Mouse (Mus musculus) ES-Bruce4 (cell line): ENCODE data around the gene Sox6. TPM values are rescaled to one million over a fixed set of nuclear protein-coding genes. Genes with fewer than 3 reads are reported as not detected.

Experiments used
- H3K27ac ChIP-seq: 2 replicates; pipeline ENCODE4 v1.5.1; 2012; ENCODE audit warnings: low read length, inconsistent platforms; ENCODE audit not compliant: insufficient read depth
- H3K27me3 ChIP-seq: 2 replicates; pipeline ENCODE4 v1.6.1; 2012; ENCODE audit warnings: mild to moderate bottlenecking, low read length, inconsistent platforms; ENCODE audit not compliant: control insufficient read depth, poor library complexity, insufficient read depth, severe bottlenecking
- H3K36me3 ChIP-seq: 2 replicates; pipeline ENCODE4 v1.6.1; 2012; ENCODE audit warnings: inconsistent platforms, mild to moderate bottlenecking, low read length, moderate library complexity; ENCODE audit not compliant: control insufficient read depth, poor library complexity, insufficient read depth, severe bottlenecking
- H3K4me1 ChIP-seq: one replicate; pipeline ENCODE4 v1.8.1; 2011; ENCODE audit warnings: low read length; ENCODE audit not compliant: control insufficient read depth, insufficient read depth
- H3K4me3 ChIP-seq: 2 replicates; pipeline ENCODE4 v1.5.1; 2011; ENCODE audit warnings: low read depth, mild to moderate bottlenecking, low read length
- H3K9ac ChIP-seq: 2 replicates; pipeline ENCODE4 v1.6.1; 2012; ENCODE audit warnings: low read depth, mild to moderate bottlenecking, inconsistent platforms; ENCODE audit not compliant: poor library complexity, severe bottlenecking
- H3K9me3 ChIP-seq: replicated peaks from 2 replicates; pipeline ENCODE4 v1.6.1; 2012; ENCODE audit warnings: mild to moderate bottlenecking, low read length, inconsistent platforms; ENCODE audit not compliant: control insufficient read depth, poor library complexity, insufficient read depth, severe bottlenecking
- CTCF ChIP-seq: IDR thresholded peaks from one replicate; pipeline ENCODE4 v1.8.1; 2011; ENCODE audit warnings: low read depth, low read length
- EP300 ChIP-seq: IDR thresholded peaks from 2 replicates; pipeline ENCODE4 v1.6.1; 2011; ENCODE audit warnings: low read depth, low read length; ENCODE audit not compliant: insufficient read depth
- POLR2A ChIP-seq: IDR thresholded peaks from one replicate; pipeline ENCODE4 v1.8.1; 2011; ENCODE audit warnings: low read length; ENCODE audit not compliant: insufficient read depth
- polyA plus RNA-seq: library from polyadenylated mRNA; stranded (reverse); fragments of >200 nt; gene quantifications from 2 replicates; pipeline ENCODE4 v1.2.4, GENCODE M21; 2011; ENCODE audit warnings: low read depth; ENCODE audit not compliant: missing spikeins, insufficient read depth, insufficient read length

The Sox6 gene
- polyA plus RNA-seq, 1 experiment = 0.88 TPM

DNA sequence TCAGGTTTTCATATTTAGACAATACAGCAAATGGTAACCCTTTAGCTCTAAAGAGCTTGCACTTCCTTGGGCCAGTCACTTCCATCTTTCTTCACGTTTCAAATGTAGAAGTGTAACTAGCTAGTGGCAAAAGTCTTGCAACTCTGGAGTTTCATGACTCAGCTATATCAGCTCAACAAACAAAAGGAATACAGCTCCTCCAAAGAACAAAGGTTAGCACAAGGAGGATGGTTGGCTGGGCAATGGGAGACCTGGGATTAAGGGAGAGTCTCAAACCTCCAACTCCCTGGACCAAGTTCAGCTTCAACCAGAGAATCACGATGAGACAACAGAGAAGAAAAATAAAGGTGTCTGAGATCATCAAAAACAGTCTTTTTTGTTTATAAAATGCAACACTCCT, 174.2 kb downstream of the Sox6 start:
- TF ChIP-seq POLR2A (no peak), EP300 (no peak), CTCF (no peak)

DNA sequence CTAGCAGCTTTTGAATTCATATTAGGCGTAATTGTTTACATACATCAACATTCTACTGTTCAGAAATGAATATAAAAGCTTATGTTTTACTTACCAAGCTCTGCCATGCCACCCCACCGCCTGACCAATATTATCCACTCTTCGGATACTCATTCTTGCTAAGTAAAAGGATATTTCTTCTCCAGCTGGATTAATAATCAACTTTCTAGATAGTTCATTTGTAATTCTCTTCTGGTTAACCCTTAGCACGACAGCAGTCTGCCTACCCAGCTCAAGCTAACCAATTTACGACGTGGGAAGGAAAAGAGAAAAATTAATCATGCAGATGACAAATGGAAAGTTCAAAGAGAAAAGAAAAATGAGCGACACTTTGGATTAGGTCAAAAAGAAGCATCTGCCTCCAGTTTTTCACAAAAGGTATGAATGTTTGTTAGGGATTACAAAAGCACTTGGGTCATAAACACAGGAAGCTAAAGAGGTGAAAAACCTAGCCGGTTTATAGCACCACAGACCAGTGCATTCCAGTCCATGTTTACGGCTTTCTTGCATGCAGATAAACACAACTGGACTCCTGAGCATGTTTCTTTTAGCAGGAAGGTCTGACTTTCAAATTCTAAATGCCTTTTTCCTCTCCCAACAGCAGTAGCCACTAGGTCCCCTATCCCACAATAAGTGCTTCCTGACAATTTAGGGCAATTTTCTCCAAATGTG, 178.8 kb downstream of the Sox6 start:
- TF ChIP-seq POLR2A (no peak), EP300 (no peak), CTCF (no peak)
- H3K9me3 ChIP-seq = no peaks in the 10 kb centered on the region
- H3K27me3 ChIP-seq = no peaks in the 10 kb centered on the region
- no peak overlapping the region for H3K27ac ChIP-seq
- no peaks in the 10 kb centered on the region for H3K4me1 ChIP-seq
- H3K36me3 ChIP-seq = no peaks in the 10 kb centered on the region
- no peak overlapping the region for H3K4me3 ChIP-seq
- no peak overlapping the region for H3K9ac ChIP-seq

More for the DNA sequence above, 174.2 kb downstream of the Sox6 start:
- Histone ChIP-seq H3K36me3 (no peaks in the 10 kb centered on the region), H3K9ac (no peak overlapping the region), H3K4me1 (peaks cover 7% of the 10 kb centered on the region), H3K9me3 (no peaks in the 10 kb centered on the region), H3K27ac (no peak overlapping the region), H3K27me3 (no peaks in the 10 kb centered on the region), H3K4me3 (no peak overlapping the region)

DNA sequence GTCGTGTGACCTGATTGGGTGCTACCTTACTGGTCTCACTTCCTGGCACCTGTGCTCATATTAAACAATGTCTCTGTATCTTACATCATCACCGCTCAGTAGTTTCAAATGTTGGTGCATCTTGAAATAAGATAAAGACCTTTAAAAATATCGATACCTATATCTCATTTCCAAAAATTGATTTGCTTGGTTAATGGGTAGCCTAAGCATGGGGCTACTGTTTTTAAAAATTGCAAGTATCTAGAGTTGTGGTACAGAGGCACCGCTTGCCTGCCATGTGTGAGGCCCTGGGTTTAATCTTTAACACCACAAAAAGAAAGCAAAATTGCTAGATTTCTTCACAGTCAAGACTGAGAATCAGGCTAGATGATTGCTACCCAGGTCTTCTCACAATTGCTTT, 187.5 kb downstream of the Sox6 start:
- Histone ChIP-seq H3K9ac (no peak overlapping the region), H3K4me1 (no peaks in the 10 kb centered on the region), H3K4me3 (no peak overlapping the region), H3K9me3 (no peaks in the 10 kb centered on the region), H3K36me3 (no peaks in the 10 kb centered on the region), H3K27ac (no peak overlapping the region), H3K27me3 (no peaks in the 10 kb centered on the region)
- TF ChIP-seq POLR2A (no peak), EP300 (no peak), CTCF (no peak)

DNA sequence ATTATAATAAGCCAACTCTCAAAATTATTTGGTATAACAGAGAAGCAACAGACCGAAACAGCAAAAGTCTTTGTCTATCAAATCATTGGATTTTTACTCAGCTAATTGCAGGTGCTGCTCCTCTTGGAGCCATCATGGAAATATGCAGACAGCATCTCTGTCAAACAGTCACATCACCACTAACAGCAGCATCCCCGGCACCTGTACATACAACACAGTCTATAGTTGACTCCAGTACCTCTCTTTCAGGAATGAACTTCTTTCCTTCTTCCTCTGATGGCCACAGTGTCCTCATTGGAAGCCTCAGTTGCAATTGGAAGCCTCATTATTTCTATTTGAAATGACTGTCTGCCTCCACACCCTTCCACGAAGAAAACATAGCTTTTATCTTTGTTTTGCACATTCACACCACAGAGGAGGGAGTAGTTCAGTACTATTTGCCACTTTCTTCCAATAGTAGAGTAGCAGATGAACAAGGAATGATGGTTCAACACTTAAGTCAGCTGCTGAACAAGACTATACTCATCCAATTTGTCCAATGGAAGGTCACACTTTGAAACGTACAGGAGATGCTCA, 192.7 kb downstream of the Sox6 start:
- TF ChIP-seq EP300 (no peak), POLR2A (no peak), CTCF (no peak)
- H3K9ac ChIP-seq = no peak overlapping the region
- no peaks in the 10 kb centered on the region for H3K9me3 ChIP-seq
- H3K27me3 ChIP-seq = no peaks in the 10 kb centered on the region
- H3K27ac ChIP-seq = no peak overlapping the region
- H3K36me3 ChIP-seq = no peaks in the 10 kb centered on the region
- H3K4me3 ChIP-seq = no peak overlapping the region
- H3K4me1 ChIP-seq = no peaks in the 10 kb centered on the region

DNA sequence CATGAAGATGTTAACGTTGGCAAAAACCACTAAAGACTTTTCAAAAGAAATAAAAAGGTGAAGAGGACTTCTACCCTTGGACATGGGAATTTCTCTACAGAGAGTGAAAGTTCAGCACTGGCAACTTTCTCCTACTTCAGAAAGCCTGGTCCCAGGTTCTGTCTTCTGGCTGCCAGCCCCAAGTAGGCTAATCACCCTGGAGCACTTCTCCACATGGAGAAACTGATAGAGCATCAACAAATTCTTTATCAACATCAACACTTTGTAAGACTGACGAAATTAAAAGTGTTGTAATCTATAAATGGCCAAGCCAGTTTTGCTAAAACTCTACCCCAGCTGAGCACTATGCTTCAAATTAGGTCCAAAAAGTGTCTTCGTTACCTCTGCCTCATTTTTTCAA, 193.7 kb downstream of the Sox6 start:
- Histone ChIP-seq H3K9me3 (no peaks in the 10 kb centered on the region), H3K4me1 (no peaks in the 10 kb centered on the region), H3K36me3 (no peaks in the 10 kb centered on the region), H3K27ac (no peak overlapping the region), H3K27me3 (no peaks in the 10 kb centered on the region), H3K4me3 (no peak overlapping the region), H3K9ac (no peak overlapping the region)
- TF ChIP-seq EP300 (no peak), CTCF (no peak), POLR2A (no peak)

DNA sequence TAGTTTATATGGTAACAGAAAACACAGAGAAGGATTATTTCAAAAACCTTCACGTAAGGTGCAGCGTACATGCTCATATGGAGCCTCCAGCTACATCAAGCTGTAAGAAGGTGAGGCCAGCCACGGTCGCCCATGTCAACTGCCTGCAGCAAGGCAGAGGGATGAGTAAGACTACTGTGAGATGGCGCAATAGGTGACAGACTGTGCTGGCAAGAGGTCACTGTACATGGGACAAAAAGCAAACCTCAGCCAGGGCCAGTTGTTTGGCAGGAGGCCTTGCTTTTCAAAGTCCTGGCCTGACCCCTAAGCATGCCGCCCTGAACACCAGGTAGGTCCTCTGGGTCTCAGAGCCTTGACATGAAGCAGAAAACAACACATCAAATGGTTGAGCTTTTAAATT, 194.2 kb downstream of the Sox6 start:
- Histone ChIP-seq H3K4me3 (no peak overlapping the region), H3K36me3 (no peaks in the 10 kb centered on the region), H3K27ac (no peak overlapping the region), H3K4me1 (no peaks in the 10 kb centered on the region), H3K9me3 (no peaks in the 10 kb centered on the region), H3K27me3 (no peaks in the 10 kb centered on the region), H3K9ac (no peak overlapping the region)
- TF ChIP-seq POLR2A (no peak), EP300 (no peak), CTCF (no peak)
